Mouse (Mus musculus): ENCODE measurements around the gene Lmntd2.
A peak's percentile ranks its signal among the peaks of the same experiment; 100 is the strongest.

Lmntd2 gene

GRCm38 (mm10) chr7:141190220-141190619 lies 23.7 kb downstream of the Lmntd2 start:
- DNase-seq (ENCODE audit: low read depth), result no peak

GRCm38 (mm10) chr7:141188733-141189132 lies 25.1 kb downstream of the Lmntd2 start:
- no peak for DNase-seq (ENCODE audit: low read depth)

- DNase-seq (ENCODE audit: low read depth), result no peak
Measured at GRCm38 (mm10) chr7:141188194-141188593, 25.7 kb downstream of the Lmntd2 start.

- DNase-seq (ENCODE audit: low read depth), result peak; percentile 87
Measured at GRCm38 (mm10) chr7:141176173-141176572, 37.7 kb downstream of the Lmntd2 start.

GRCm38 (mm10) chr7:141175068-141175467 lies 38.8 kb downstream of the Lmntd2 start:
- no peak for DNase-seq (ENCODE audit: low read depth)

- no peak for DNase-seq (ENCODE audit: low read depth)
Measured at GRCm38 (mm10) chr7:141173323-141173850, 40.5 kb downstream of the Lmntd2 start.

GRCm38 (mm10) chr7:141172116-141173006 lies 41.5 kb downstream of the Lmntd2 start, which contains the start of gene Rnh1:
TSS of gene Rnh1 (minus strand) at chr7:141172857.
- DNase-seq (ENCODE audit: low read depth), result peak; percentile 77

GRCm38 (mm10) chr7:141169866-141170265 lies 44.0 kb downstream of the Lmntd2 start:
- no peak for DNase-seq (ENCODE audit: low read depth)

- DNase-seq (ENCODE audit: low read depth), result no peak
Measured at GRCm38 (mm10) chr7:141169300-141169699, 44.6 kb downstream of the Lmntd2 start.

GRCm38 (mm10) chr7:141168518-141168953 lies 45.3 kb downstream of the Lmntd2 start:
- peak; percentile 78 for DNase-seq (ENCODE audit: low read depth)

- no peak for DNase-seq (ENCODE audit: low read depth)
Measured at GRCm38 (mm10) chr7:141167901-141168517, 45.9 kb downstream of the Lmntd2 start.

- DNase-seq (ENCODE audit: low read depth), result no peak
Measured at GRCm38 (mm10) chr7:141164850-141165249, 49.0 kb downstream of the Lmntd2 start.

GRCm38 (mm10) chr7:141164397-141164796 lies 49.5 kb downstream of the Lmntd2 start:
- DNase-seq (ENCODE audit: low read depth), result no peak

All from c-Kit-positive CD71-positive TER-119-negative erythroid progenitor cells, embryonic 14.5 days (primary cell).